Mouse (Mus musculus): ENCODE data around the gene Tmem130. TPM values are rescaled to one million over a fixed set of nuclear protein-coding genes. Genes with fewer than 3 reads are reported as not detected.

The Tmem130 gene
- polyA plus RNA-seq, 1 experiment: 21.9 TPM

GRCm38 (mm10) chr5:144766026-144766425, 4.4 kb upstream of the Tmem130 start:
- 0 out of 2 replicates have a peak overlapping the region, but pooled peaks have one; percentile 31 for H3K27ac ChIP-seq (ENCODE audit: control insufficient read depth, insufficient read depth, low read depth, low read length)
- TF ChIP-seq CTCF (IDR thresholded peaks at IDR 0.05; ENCODE audit: control insufficient read depth, insufficient read depth, insufficient replicate concordance, low read depth, low read length) (no peak), POLR2A (IDR thresholded peaks at IDR 0.05; ENCODE audit: control insufficient read depth, low read depth, low read length) (no peak)
- H3K4me3 ChIP-seq (ENCODE audit: control insufficient read depth, low read depth, low read length): no peak overlapping the region
- peaks cover 15% of the 10 kb centered on the region for H3K4me1 ChIP-seq (ENCODE audit: control insufficient read depth, insufficient read depth, low read length)
- H3K36me3 ChIP-seq (ENCODE audit: control insufficient read depth, insufficient read depth, low read length): no peaks in the 10 kb centered on the region
- H3K27me3 ChIP-seq (ENCODE audit: control insufficient read depth, insufficient read depth, low read length): no peaks in the 10 kb centered on the region

- Histone ChIP-seq H3K27me3 (ENCODE audit: control insufficient read depth, insufficient read depth, low read length) (no peaks in the 10 kb centered on the region), H3K4me3 (ENCODE audit: control insufficient read depth, low read depth, low read length) (no peak overlapping the region), H3K27ac (ENCODE audit: control insufficient read depth, insufficient read depth, low read depth, low read length) (no peak overlapping the region), H3K36me3 (ENCODE audit: control insufficient read depth, insufficient read depth, low read length) (no peaks in the 10 kb centered on the region), H3K4me1 (ENCODE audit: control insufficient read depth, insufficient read depth, low read length) (peaks cover 6% of the 10 kb centered on the region; the same call in 1 of the 2 replicates)
- TF ChIP-seq POLR2A (IDR thresholded peaks at IDR 0.05; ENCODE audit: control insufficient read depth, low read depth, low read length): no peak
- no peak for TF ChIP-seq CTCF (IDR thresholded peaks at IDR 0.05; ENCODE audit: control insufficient read depth, insufficient read depth, insufficient replicate concordance, low read depth, low read length)
These were observed 3.2 kb downstream of the Tmem130 start for GRCm38 (mm10) chr5:144758422-144758821.

DNA sequence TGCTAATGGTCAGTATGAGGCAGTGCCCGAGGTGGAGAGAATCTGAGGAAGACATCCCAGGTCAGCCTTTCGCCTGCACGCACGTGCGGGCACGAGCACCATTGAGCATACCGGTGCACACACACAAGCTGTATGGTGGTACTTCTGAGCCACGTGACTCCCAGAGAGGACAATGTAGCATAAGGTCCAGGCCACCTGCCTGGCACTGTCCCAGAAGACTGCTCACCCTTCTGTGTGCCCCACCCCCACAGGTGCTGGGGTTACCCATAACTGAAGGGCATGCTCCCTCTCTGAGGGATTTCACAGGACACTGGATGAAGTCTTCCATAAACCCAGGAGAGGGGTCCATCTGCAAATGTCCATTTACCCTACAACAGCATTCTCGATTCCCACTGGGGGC, 4.2 kb downstream of the Tmem130 start:
- Histone ChIP-seq H3K4me1 (ENCODE audit: control insufficient read depth, insufficient read depth, low read length) (peaks cover 8% of the 10 kb centered on the region), H3K27me3 (ENCODE audit: control insufficient read depth, insufficient read depth, low read length) (no peaks in the 10 kb centered on the region), H3K36me3 (ENCODE audit: control insufficient read depth, insufficient read depth, low read length) (no peaks in the 10 kb centered on the region), H3K27ac (ENCODE audit: control insufficient read depth, insufficient read depth, low read depth, low read length) (no peak overlapping the region), H3K4me3 (ENCODE audit: control insufficient read depth, low read depth, low read length) (no peak overlapping the region)
- TF ChIP-seq POLR2A (IDR thresholded peaks at IDR 0.05; ENCODE audit: control insufficient read depth, low read depth, low read length) (no peak), CTCF (IDR thresholded peaks at IDR 0.05; ENCODE audit: control insufficient read depth, insufficient read depth, insufficient replicate concordance, low read depth, low read length) (no peak)

- no peaks in the 10 kb centered on the region for H3K27me3 ChIP-seq (ENCODE audit: control insufficient read depth, insufficient read depth, low read length)
- H3K4me3 ChIP-seq (ENCODE audit: control insufficient read depth, low read depth, low read length): no peak overlapping the region
- no peak for TF ChIP-seq POLR2A (IDR thresholded peaks at IDR 0.05; ENCODE audit: control insufficient read depth, low read depth, low read length)
- TF ChIP-seq CTCF (IDR thresholded peaks at IDR 0.05; ENCODE audit: control insufficient read depth, insufficient read depth, insufficient replicate concordance, low read depth, low read length): no peak
- H3K36me3 ChIP-seq (ENCODE audit: control insufficient read depth, insufficient read depth, low read length): no peaks in the 10 kb centered on the region
- peaks cover 7% of the 10 kb centered on the region for H3K4me1 ChIP-seq (ENCODE audit: control insufficient read depth, insufficient read depth, low read length)
- H3K27ac ChIP-seq (ENCODE audit: control insufficient read depth, insufficient read depth, low read depth, low read length): no peak overlapping the region
These were observed 6.4 kb downstream of the Tmem130 start for GRCm38 (mm10) chr5:144755191-144755590.

DNA sequence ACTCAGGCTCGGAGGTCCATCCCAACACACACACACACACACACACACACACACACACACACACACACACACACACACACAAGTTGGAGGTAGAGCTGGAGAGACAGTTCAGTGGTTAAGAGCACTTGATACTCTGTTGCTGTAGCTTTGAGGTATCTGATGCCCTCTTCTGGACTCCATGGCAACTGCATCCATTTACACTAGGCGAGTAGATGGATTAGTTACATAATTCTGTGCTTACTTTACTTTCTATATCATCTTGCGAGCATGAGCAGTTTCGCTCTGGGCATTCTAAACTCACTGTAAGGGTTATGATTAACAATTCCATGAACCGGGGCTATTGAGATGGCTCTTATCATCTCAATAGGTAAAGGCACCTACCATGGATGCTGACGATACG, 8.6 kb downstream of the Tmem130 start:
- peak; percentile 11; the same call in 1 of the 2 replicates for TF ChIP-seq CTCF (IDR thresholded peaks at IDR 0.05; ENCODE audit: control insufficient read depth, insufficient read depth, insufficient replicate concordance, low read depth, low read length)
- TF ChIP-seq POLR2A (IDR thresholded peaks at IDR 0.05; ENCODE audit: control insufficient read depth, low read depth, low read length): no peak

DNA sequence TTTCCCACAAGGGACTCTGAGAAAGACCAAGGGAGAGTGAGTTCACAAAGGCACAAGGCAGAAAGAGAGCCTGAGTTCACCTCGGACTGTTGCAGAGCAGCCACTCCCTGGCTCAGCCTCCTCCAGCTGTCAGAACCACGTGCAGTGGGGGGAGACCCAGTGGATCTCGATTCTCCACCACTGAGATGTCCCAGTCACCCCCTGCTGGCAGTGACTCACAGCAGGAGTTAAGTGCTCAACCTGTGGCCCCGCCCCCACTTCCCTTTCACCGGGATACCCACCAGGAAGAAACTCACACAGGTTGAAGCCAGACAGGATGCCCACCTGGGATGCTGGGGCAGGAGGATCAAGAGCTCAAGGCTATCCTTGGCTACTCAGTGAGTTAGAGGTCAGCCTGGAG, 9.2 kb downstream of the Tmem130 start:
- no peak for TF ChIP-seq POLR2A (IDR thresholded peaks at IDR 0.05; ENCODE audit: control insufficient read depth, low read depth, low read length)
- TF ChIP-seq CTCF (IDR thresholded peaks at IDR 0.05; ENCODE audit: control insufficient read depth, insufficient read depth, insufficient replicate concordance, low read depth, low read length): no peak
- Histone ChIP-seq H3K4me3 (ENCODE audit: control insufficient read depth, low read depth, low read length) (no peak overlapping the region), H3K4me1 (ENCODE audit: control insufficient read depth, insufficient read depth, low read length) (peaks cover 5% of the 10 kb centered on the region), H3K27me3 (ENCODE audit: control insufficient read depth, insufficient read depth, low read length) (no peaks in the 10 kb centered on the region), H3K27ac (ENCODE audit: control insufficient read depth, insufficient read depth, low read depth, low read length) (no peak overlapping the region), H3K36me3 (ENCODE audit: control insufficient read depth, insufficient read depth, low read length) (no peaks in the 10 kb centered on the region)

More for the DNA sequence above, 8.6 kb downstream of the Tmem130 start:
- no peak overlapping the region for H3K4me3 ChIP-seq (ENCODE audit: control insufficient read depth, low read depth, low read length)
- peaks cover 5% of the 10 kb centered on the region for H3K4me1 ChIP-seq (ENCODE audit: control insufficient read depth, insufficient read depth, low read length)
- H3K27me3 ChIP-seq (ENCODE audit: control insufficient read depth, insufficient read depth, low read length): no peaks in the 10 kb centered on the region
- no peak overlapping the region for H3K27ac ChIP-seq (ENCODE audit: control insufficient read depth, insufficient read depth, low read depth, low read length)
- H3K36me3 ChIP-seq (ENCODE audit: control insufficient read depth, insufficient read depth, low read length): no peaks in the 10 kb centered on the region

GRCm38 (mm10) chr5:144737101-144737500, 24.5 kb downstream of the Tmem130 start:
- no peak for TF ChIP-seq CTCF (IDR thresholded peaks at IDR 0.05; ENCODE audit: control insufficient read depth, insufficient read depth, insufficient replicate concordance, low read depth, low read length)
- TF ChIP-seq POLR2A (IDR thresholded peaks at IDR 0.05; ENCODE audit: control insufficient read depth, low read depth, low read length): no peak
- Histone ChIP-seq H3K36me3 (ENCODE audit: control insufficient read depth, insufficient read depth, low read length) (no peaks in the 10 kb centered on the region), H3K4me3 (ENCODE audit: control insufficient read depth, low read depth, low read length) (no peak overlapping the region), H3K27me3 (ENCODE audit: control insufficient read depth, insufficient read depth, low read length) (no peaks in the 10 kb centered on the region), H3K4me1 (ENCODE audit: control insufficient read depth, insufficient read depth, low read length) (no peaks in the 10 kb centered on the region), H3K27ac (ENCODE audit: control insufficient read depth, insufficient read depth, low read depth, low read length) (no peak overlapping the region)

DNA sequence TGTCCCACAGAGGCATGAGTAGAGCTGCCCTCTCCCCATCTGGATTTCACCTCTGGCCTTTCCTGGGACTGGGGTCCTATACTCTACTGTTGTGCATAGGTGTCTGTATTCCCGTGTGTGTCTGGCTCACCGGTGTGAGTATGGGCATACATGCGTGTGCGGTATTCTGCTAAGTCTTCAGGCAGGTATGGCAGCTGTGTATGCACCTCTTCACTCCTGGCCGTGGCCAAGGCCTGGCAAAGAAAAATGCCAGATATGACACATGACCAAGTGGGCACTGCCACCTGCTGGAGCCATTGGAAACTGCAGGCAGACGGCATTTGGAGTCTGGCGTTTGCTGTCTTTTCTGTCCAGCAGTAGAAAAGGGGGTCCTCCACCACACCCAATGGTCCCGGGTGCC, 26.7 kb downstream of the Tmem130 start:
- Histone ChIP-seq H3K36me3 (ENCODE audit: control insufficient read depth, insufficient read depth, low read length) (no peaks in the 10 kb centered on the region), H3K4me3 (ENCODE audit: control insufficient read depth, low read depth, low read length) (no peak overlapping the region), H3K27me3 (ENCODE audit: control insufficient read depth, insufficient read depth, low read length) (no peaks in the 10 kb centered on the region), H3K27ac (ENCODE audit: control insufficient read depth, insufficient read depth, low read depth, low read length) (no peak overlapping the region), H3K4me1 (ENCODE audit: control insufficient read depth, insufficient read depth, low read length) (no peaks in the 10 kb centered on the region)
- TF ChIP-seq CTCF (IDR thresholded peaks at IDR 0.05; ENCODE audit: control insufficient read depth, insufficient read depth, insufficient replicate concordance, low read depth, low read length) (peak; percentile 89), POLR2A (IDR thresholded peaks at IDR 0.05; ENCODE audit: control insufficient read depth, low read depth, low read length) (no peak)
